Mouse (Mus musculus) cerebellum, adult 2 months (tissue): Measurements from ENCODE around the gene Slc26a1. TPM values are rescaled to one million over a fixed set of nuclear protein-coding genes. Genes with fewer than 3 reads are reported as not detected.
A peak's percentile ranks its signal among the peaks of the same experiment; 100 is the strongest.

Experiments used
- DNase-seq, 2 experiments: peaks; one replicate each; pipeline ENCODE4 v3.0.0; 2021
- H3K27ac ChIP-seq: fragments of 200-500 bp; 2 replicates; pipeline ENCODE4 v1.5.1; 2012; ENCODE audit warnings: low read length, control low read depth, inconsistent platforms; ENCODE audit not compliant: insufficient read depth
- H3K27me3 ChIP-seq: fragments of 200-500 bp; 2 replicates; pipeline ENCODE4 v1.6.1; 2012; ENCODE audit warnings: inconsistent platforms, mild to moderate bottlenecking, low read length, moderate library complexity; ENCODE audit not compliant: control insufficient read depth, insufficient read depth
- H3K4me1 ChIP-seq: fragments of 200-500 bp; 2 replicates; pipeline ENCODE4 v1.6.1; 2011; ENCODE audit warnings: low read length; ENCODE audit not compliant: control insufficient read depth, insufficient read depth
- H3K4me3 ChIP-seq: fragments of 200-500 bp; replicated peaks from 2 replicates; pipeline ENCODE3; 2011; ENCODE audit warnings: mild to moderate bottlenecking, low read depth, low read length, control low read depth; ENCODE audit not compliant: insufficient read depth
- CTCF ChIP-seq: fragments of 200-500 bp; IDR thresholded peaks from 2 replicates; pipeline ENCODE4 v1.5.1; 2011; ENCODE audit warnings: low read depth, mild to moderate bottlenecking, control low read depth, low read length, moderate library complexity, borderline replicate concordance; ENCODE audit not compliant: insufficient read depth
- POLR2A ChIP-seq: fragments of 200-500 bp; IDR thresholded peaks from 2 replicates; pipeline ENCODE4 v1.6.1; 2011; ENCODE audit warnings: low read length, control low read depth, borderline replicate concordance; ENCODE audit not compliant: insufficient read depth
- WGBS: fragments of 180-500 bp; shearing (Covaris S2); methylation state at CpG from one replicate; pipeline ENCODE4 v1.1.7; 2018; 5-methylcytosine and 5-hydroxymethylcytosine counted together
- polyA plus RNA-seq: library from polyadenylated mRNA; depleted of rRNA; stranded (reverse); fragments of >200 nt; gene quantifications from 2 replicates; pipeline ENCODE4 v1.2.3, GENCODE M21; 2012; rRNA removed

The Slc26a1 gene
- polyA plus RNA-seq = 1.7 and 1.9 TPM in 2 replicates

DNA sequence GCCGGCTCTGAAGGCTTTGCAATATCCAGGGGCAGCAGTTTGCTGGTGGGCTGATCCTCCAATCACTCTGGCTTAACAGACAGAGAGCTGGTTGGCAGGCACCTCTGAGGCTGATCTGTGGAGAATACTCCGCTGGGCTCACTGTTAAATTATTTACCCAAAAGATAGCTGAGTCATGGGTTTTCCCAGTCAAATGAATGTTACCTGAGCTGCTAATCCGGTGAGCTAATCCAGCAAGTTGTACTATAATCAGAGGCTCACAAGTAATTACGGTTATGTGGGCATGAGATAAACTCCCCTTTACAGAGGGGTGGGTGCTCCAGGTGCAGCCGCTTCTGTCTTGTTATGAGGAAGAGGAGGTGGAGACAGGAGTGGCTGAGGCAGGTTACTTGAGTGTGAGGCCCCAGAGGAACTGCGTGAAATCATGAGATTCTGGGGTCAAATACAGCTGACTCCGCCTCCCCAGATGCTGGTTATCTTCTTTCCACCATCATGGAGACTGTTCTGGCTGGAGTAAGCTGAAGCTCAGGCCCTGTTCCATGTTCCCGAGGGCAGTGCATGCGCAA is at the start of gene Slc26a1:
Gene Slc26a1, minus strand, starts transcription at position 319 of the 566 bp plus-strand sequence.
- Histone ChIP-seq H3K27ac (no peak within 1 kb of the TSS), H3K4me3 (no peak within 1 kb of the TSS), H3K27me3 (no peaks in the 10 kb centered on the region), H3K4me1 (peaks cover 14% of the 10 kb centered on the region)
- WGBS = 84% methylated on average over 9 of the region's 9 CpGs
- TF ChIP-seq CTCF = no peak
- no peak for TF ChIP-seq POLR2A
- no peak for DNase-seq

- no peak for DNase-seq
- Histone ChIP-seq H3K27ac (no peak overlapping the region), H3K27me3 (no peaks in the 10 kb centered on the region), H3K4me1 (no peaks in the 10 kb centered on the region), H3K4me3 (no peak overlapping the region)
- WGBS = 16% methylated on average over 2 of the region's 2 CpGs
- no peak for TF ChIP-seq POLR2A
These were observed 48.6 kb upstream of the Slc26a1 start for GRCm38 (mm10) chr5:108724006-108724405.

- H3K27me3 ChIP-seq = no peaks in the 10 kb centered on the region
- WGBS = 82% methylated on average over 7 of the region's 7 CpGs
- no peak overlapping the region for H3K4me3 ChIP-seq
- DNase-seq = no peak
- H3K27ac ChIP-seq = no peak overlapping the region
- H3K4me1 ChIP-seq = 0 out of 2 replicates have a peak, but pooled peaks cover 9% of the 10 kb centered on the region
- no peak for TF ChIP-seq POLR2A
- TF ChIP-seq CTCF = no peak
These were observed 44.4 kb upstream of the Slc26a1 start for GRCm38 (mm10) chr5:108719761-108720160.

- peak overlapping the region; percentile 29; the same call in 1 of the 2 replicates for H3K27ac ChIP-seq
- H3K4me3 ChIP-seq = no peak overlapping the region
- no peaks in the 10 kb centered on the region for H3K27me3 ChIP-seq
- no peak for TF ChIP-seq POLR2A
- TF ChIP-seq CTCF = no peak
- WGBS = 22% methylated on average over 4 of the region's 4 CpGs
- 0 out of 2 replicates have a peak, but pooled peaks cover 9% of the 10 kb centered on the region for H3K4me1 ChIP-seq
- DNase-seq = peak; percentile 25 to 36
These were observed 42.7 kb upstream of the Slc26a1 start for GRCm38 (mm10) chr5:108718051-108718450.

- H3K27me3 ChIP-seq = no peaks in the 10 kb centered on the region
- TF ChIP-seq POLR2A (no peak), CTCF (no peak)
- H3K27ac ChIP-seq = no peak overlapping the region
- no peak overlapping the region for H3K4me3 ChIP-seq
- H3K4me1 ChIP-seq = 0 out of 2 replicates have a peak, but pooled peaks cover 9% of the 10 kb centered on the region
- no peak for DNase-seq
- 83% methylated on average over 1 of the region's 1 CpGs for WGBS
These were observed 40.6 kb upstream of the Slc26a1 start for GRCm38 (mm10) chr5:108715974-108716373.

DNA sequence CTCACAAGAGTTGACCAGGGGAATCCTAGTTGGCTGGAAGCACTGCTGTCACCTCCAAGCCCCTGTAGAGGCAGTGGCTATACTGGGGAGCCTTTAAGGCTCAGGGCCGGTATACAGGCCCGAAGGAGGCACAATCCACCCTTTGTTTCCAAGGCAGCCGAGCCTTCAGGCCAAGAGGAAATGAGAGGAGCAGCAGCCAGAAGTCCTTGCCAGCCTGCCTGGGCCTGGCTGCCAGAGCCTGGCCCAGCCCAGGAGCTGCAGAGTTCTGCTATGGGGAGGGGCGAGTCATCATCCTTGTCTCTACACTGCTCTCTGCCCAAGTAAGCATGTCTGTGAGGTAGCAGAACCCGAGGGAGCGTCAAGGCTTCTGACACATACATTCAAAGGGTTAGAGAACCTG is 38.8 kb upstream of the Slc26a1 start:
- Histone ChIP-seq H3K4me1 (0 out of 2 replicates have a peak, but pooled peaks cover 9% of the 10 kb centered on the region), H3K27ac (no peak overlapping the region), H3K27me3 (no peaks in the 10 kb centered on the region), H3K4me3 (no peak overlapping the region)
- TF ChIP-seq POLR2A (no peak), CTCF (no peak)
- peak; percentile 21 to 48 for DNase-seq
- 11% methylated on average over 6 of the region's 6 CpGs for WGBS

DNA sequence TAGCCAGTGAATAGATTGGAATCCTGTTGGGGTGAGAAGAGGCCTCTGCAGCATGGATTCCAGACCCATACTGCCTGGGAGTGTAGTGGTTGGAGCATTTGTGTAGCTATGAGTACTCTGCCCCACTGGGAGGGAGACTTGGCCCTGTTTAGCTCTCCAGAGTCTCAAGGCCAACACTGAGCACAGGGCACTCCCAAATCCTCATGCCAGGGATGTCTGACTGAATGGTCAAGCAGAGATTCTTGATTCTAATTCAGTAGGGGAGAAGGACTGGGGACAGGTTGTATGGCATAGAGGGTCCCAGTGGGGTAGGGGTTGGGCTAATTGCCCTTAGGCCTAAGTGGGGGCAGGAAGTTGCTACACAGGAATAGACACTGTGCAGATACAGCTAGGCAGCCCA is 38.3 kb upstream of the Slc26a1 start:
- 0 out of 2 replicates have a peak, but pooled peaks cover 9% of the 10 kb centered on the region for H3K4me1 ChIP-seq
- H3K27me3 ChIP-seq = no peaks in the 10 kb centered on the region
- H3K27ac ChIP-seq = no peak overlapping the region
- TF ChIP-seq CTCF (no peak), POLR2A (no peak)
- no peak overlapping the region for H3K4me3 ChIP-seq
- no peak for DNase-seq

DNA sequence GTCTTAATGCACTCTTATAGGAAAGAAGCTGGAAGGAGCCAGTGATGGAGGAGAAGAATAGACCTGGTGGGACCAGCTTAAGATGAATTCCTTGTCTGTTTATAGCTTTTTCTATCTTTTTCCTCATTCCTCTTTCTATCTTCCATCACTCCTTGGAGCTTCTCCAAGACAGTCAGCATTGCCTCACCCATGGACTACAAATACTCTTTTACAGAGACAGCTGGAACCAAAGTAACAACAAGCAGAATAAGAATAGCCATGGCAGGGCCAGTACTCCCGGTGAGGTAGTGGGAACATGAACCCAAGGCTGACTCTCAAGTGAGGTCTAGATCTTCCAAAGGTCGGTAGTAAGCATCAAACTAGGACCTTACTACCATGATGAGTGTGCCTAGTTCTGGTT is 37.7 kb upstream of the Slc26a1 start:
- no peak overlapping the region for H3K4me3 ChIP-seq
- TF ChIP-seq POLR2A = no peak
- TF ChIP-seq CTCF = no peak
- no peak overlapping the region for H3K27ac ChIP-seq
- 0 out of 2 replicates have a peak, but pooled peaks cover 4% of the 10 kb centered on the region for H3K4me1 ChIP-seq
- no peaks in the 10 kb centered on the region for H3K27me3 ChIP-seq
- no peak for DNase-seq
- WGBS = 88% methylated on average over 2 of the region's 2 CpGs
